Mouse (Mus musculus) limb, embryonic 14.5 days (tissue): ENCODE measurements around the gene Mrpl28. TPM values are rescaled to one million over a fixed set of nuclear protein-coding genes. Genes with fewer than 3 reads are reported as not detected.
A peak's percentile ranks its signal among the peaks of the same experiment; 100 is the strongest.

Experiments
- ATAC-seq: fragments of 200-750 bp; cut with Nextera tagmentation; 2 replicates; pipeline ENCODE4 v1.8.0; 2017; ENCODE audit warnings: low read depth, moderate number of reproducible peaks, moderate TSS enrichment; ENCODE audit not compliant: low FRiP score
- DNase-seq: peaks from one replicate; pipeline ENCODE4 v3.0.0-alpha.2; 2015; ENCODE audit warnings: low spot score
- H3K27ac ChIP-seq: fragments of 300-500 bp; sonication (generic); replicated peaks from 2 replicates; pipeline ENCODE4 v1.5.1; 2014; ENCODE audit warnings: low read depth, mild to moderate bottlenecking, low read length, moderate library complexity, mixed read lengths
- H3K27me3 ChIP-seq: fragments of 300-500 bp; sonication (generic); 2 replicates; pipeline ENCODE4 v1.6.1; 2014; ENCODE audit warnings: low read length, mixed read lengths; ENCODE audit not compliant: control insufficient read depth, insufficient read depth
- H3K36me3 ChIP-seq: fragments of 300-500 bp; sonication (generic); 2 replicates; pipeline ENCODE4 v1.6.1; 2014; ENCODE audit warnings: mild to moderate bottlenecking, low read length, moderate library complexity, mixed read lengths; ENCODE audit not compliant: control insufficient read depth, insufficient read depth
- H3K4me1 ChIP-seq: fragments of 300-500 bp; sonication (generic); 2 replicates; pipeline ENCODE4 v1.6.1; 2014; ENCODE audit warnings: antibody characterized with exemption, low read length, mixed read lengths; ENCODE audit not compliant: control insufficient read depth, insufficient read depth
- H3K4me2 ChIP-seq: fragments of 300-500 bp; sonication (generic); replicated peaks from 2 replicates; pipeline ENCODE4 v1.6.1; 2014; ENCODE audit warnings: low read depth, mild to moderate bottlenecking, low read length, moderate library complexity; ENCODE audit not compliant: severe bottlenecking
- H3K4me3 ChIP-seq: fragments of 300-500 bp; sonication (generic); replicated peaks from 2 replicates; pipeline ENCODE4 v1.5.1; 2014; ENCODE audit warnings: low read length
- H3K9ac ChIP-seq: fragments of 300-500 bp; sonication (generic); 2 replicates; pipeline ENCODE4 v1.6.1; 2014; ENCODE audit warnings: mild to moderate bottlenecking, low read depth, low read length, moderate library complexity; ENCODE audit not compliant: severe bottlenecking
- H3K9me3 ChIP-seq: fragments of 300-500 bp; sonication (generic); 2 replicates; pipeline ENCODE4 v1.6.1; 2016; ENCODE audit warnings: low read length; ENCODE audit not compliant: control insufficient read depth
- POLR2A ChIP-seq: fragments of 200-500 bp; IDR thresholded peaks from 2 replicates; pipeline ENCODE4 v1.8.0; 2012; ENCODE audit warnings: inconsistent platforms, mild to moderate bottlenecking, moderate library complexity, borderline replicate concordance; ENCODE audit not compliant: insufficient read depth, insufficient read length; ENCODE audit errors: extremely low read depth
- WGBS: fragments of 180-500 bp; shearing (Covaris S2); extraction: QIAGEN DNeasy Blood & Tissue Kit; methylation state at CpG from one replicate; pipeline ENCODE4 v1.1.7; 2014; 5-methylcytosine and 5-hydroxymethylcytosine counted together
- polyA plus RNA-seq, 2 experiments: library from polyadenylated mRNA; depleted of rRNA in 1 of 2; stranded (reverse) in 1 of 2; unstranded in 1 of 2; fragments of >200 nt; fragmentation: Nextera tagmentation in 1 of 2; extraction: Ambion mirVana in 1 of 2; gene quantifications; 2 replicates each; pipeline versions ENCODE4 v1.2.1 to v1.2.3; 2012 to 2014

Mrpl28 gene
- polyA plus RNA-seq (2012; rRNA removed) = 96.1 and 98.9 TPM in 2 replicates
- polyA plus RNA-seq (2014; fragmentation: Nextera tagmentation; extraction: Ambion mirVana) = 179 and 182 TPM in 2 replicates

DNA sequence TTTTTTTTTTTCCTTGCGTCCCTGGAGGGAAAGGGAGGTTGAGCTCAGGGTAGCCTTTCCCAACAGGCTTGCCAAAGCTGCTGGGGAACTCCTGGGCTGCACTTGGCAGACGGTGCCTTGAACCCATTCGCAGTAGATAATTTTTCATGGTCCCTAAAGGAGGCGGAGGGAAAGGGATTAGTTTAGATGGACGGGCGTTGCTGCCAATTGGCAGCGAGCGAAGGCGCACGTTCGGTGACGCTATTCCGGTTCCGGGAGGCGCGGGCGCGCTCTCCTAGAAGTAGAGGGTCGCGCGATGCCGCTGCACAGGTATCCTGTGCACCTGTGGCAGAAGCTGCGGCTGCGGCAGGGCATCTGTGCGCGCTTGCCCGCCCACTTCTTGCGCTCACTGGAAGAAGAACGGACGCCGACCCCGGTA is at the start of gene Mrpl28:
Mrpl28 (plus strand) TSS at position 234 of the 418 bp plus-strand sequence.
- peak; percentile 96 for TF ChIP-seq POLR2A
- Histone ChIP-seq H3K4me1 (peaks cover 8% of the 10 kb centered on the region), H3K27me3 (no peaks in the 10 kb centered on the region), H3K9me3 (no peaks in the 10 kb centered on the region), H3K4me2 (peak within 1 kb of the TSS; percentile 77), H3K9ac (peak within 1 kb of the TSS; percentile 80), H3K36me3 (peaks cover 30% of the 10 kb centered on the region), H3K4me3 (peak within 1 kb of the TSS; percentile 93), H3K27ac (no peak within 1 kb of the TSS)
- 1% methylated on average over 32 of the region's 32 CpGs for WGBS
- DNase-seq (peak; percentile 98), ATAC-seq (peak; percentile 93)

DNA sequence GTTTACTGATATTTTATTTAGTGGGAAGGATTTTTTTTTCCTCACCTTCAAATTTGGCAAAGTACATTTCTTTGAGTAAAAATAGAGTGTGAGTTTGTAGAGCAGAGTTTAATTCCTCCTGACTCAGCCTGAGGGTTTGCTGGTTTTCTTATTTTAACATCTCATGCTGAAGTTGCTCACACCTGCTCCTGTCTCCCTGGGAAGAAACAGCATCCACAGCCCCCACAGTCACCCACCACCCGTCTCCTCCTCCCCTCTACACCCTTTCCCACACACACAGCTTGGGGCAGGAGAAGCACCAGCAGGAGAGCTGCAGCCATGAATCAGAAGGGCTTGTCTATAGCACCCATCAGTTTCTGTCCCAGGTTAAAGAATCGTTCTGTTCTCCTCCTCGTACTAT is 48.1 kb upstream of the Mrpl28 start:
- H3K9ac ChIP-seq = no peak overlapping the region
- H3K27ac ChIP-seq = no peak overlapping the region
- no peak for ATAC-seq
- H3K4me3 ChIP-seq = no peak overlapping the region
- no peaks in the 10 kb centered on the region for H3K4me1 ChIP-seq
- H3K4me2 ChIP-seq = no peak overlapping the region
- no peak for DNase-seq
- H3K27me3 ChIP-seq = no peaks in the 10 kb centered on the region
- TF ChIP-seq POLR2A = no peak
- H3K9me3 ChIP-seq = no peaks in the 10 kb centered on the region
- 63% methylated on average over 3 of the region's 3 CpGs for WGBS
- no peaks in the 10 kb centered on the region for H3K36me3 ChIP-seq

DNA sequence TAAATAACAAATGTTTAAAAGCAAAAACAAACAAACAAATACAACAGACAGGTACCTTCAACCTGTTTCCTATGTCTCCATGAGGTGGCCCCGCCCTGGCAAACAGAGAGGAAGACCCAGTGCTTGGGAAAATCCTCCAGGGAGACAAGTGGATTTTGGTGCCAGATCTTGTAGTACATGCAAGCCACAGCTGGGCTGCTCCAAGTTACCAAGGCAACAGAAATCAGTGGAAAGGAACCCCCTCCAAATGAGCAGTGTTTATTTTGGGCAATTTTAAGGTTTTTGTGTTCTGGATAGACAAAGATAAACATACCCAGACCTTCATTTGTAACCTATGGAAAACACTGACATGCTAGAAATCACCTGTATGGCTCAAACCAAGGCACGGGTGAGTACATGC is 44.4 kb upstream of the Mrpl28 start:
- no peak overlapping the region for H3K4me2 ChIP-seq
- H3K9me3 ChIP-seq = no peaks in the 10 kb centered on the region
- H3K27ac ChIP-seq = no peak overlapping the region
- H3K4me3 ChIP-seq = no peak overlapping the region
- WGBS = 87% methylated on average over 2 of the region's 2 CpGs
- no peaks in the 10 kb centered on the region for H3K4me1 ChIP-seq
- H3K9ac ChIP-seq = no peak overlapping the region
- no peak for TF ChIP-seq POLR2A
- H3K36me3 ChIP-seq = peaks cover 5% of the 10 kb centered on the region; the same call in 1 of the 2 replicates
- no peak for ATAC-seq
- DNase-seq = no peak
- no peaks in the 10 kb centered on the region for H3K27me3 ChIP-seq

DNA sequence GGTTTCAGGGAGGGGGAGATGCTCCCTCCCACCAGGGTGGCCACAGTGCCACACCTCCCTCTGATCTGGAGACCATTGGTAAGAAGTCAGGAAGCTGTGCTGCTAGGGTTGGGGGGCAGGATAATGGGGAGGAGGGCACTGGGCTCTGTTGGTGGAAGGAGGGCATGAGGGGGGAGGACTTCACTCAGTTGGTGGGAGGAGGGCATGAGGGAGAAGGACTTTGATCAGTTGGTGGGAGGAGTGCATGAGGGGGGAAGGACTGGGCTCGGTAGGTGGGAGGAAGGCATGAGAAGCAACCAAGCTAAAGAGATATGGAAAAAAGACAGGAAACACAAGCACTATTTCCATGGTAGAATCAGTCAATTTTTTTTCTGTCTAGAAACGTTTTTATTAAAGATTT is 42.4 kb upstream of the Mrpl28 start:
- WGBS = 49% methylated on average over 2 of the region's 2 CpGs
- Histone ChIP-seq H3K27ac (no peak overlapping the region), H3K27me3 (no peaks in the 10 kb centered on the region), H3K9ac (no peak overlapping the region), H3K4me3 (no peak overlapping the region), H3K36me3 (peaks cover 5% of the 10 kb centered on the region; the same call in 1 of the 2 replicates), H3K4me1 (no peaks in the 10 kb centered on the region), H3K9me3 (no peaks in the 10 kb centered on the region), H3K4me2 (no peak overlapping the region)
- no peak for TF ChIP-seq POLR2A
- no peak for DNase-seq
- no peak for ATAC-seq

DNA sequence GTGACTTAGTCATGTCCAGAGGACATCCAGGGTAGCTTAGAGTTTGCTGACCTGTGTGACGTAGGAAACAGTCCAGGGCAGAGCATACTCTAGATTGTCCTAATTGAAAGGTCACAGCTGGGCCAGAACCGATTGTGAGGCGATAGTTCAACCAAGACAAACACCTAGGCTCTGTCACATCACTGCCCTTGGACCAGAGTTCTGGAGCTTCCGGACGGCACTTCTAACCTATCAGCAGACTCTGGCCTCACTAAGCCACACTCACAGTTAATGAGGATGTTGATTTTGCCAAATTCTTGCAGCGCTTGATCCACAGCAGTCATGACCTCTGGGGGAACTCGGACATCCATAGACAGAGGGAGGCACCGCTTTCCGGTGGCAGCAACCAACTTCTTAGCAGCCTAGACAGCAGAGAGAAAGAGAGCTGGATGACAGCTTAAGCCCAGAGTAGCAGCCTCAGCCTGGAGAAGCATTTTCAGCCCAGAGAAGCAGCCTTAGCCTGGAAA is 36.2 kb upstream of the Mrpl28 start:
- no peak for TF ChIP-seq POLR2A
- 91% methylated on average over 9 of the region's 9 CpGs for WGBS
- no peaks in the 10 kb centered on the region for H3K4me1 ChIP-seq
- H3K9ac ChIP-seq = no peak overlapping the region
- H3K9me3 ChIP-seq = no peaks in the 10 kb centered on the region
- H3K27me3 ChIP-seq = no peaks in the 10 kb centered on the region
- no peak overlapping the region for H3K4me2 ChIP-seq
- DNase-seq = no peak
- no peak overlapping the region for H3K4me3 ChIP-seq
- ATAC-seq = no peak
- H3K27ac ChIP-seq = no peak overlapping the region
- H3K36me3 ChIP-seq = peaks cover 11% of the 10 kb centered on the region; the same call in 1 of the 2 replicates
